Mouse (Mus musculus): ENCODE data around the gene Gm3173.
"Not testable (repeated sequence)": the region's sequence is repeated elsewhere in the genome, so short reads cannot be mapped to it uniquely, and the experiment has no call there.

Gm3173 gene

GRCm38 (mm10) chr14:4430692-4431091 is at the start of gene Gm3173:
Gm3173 (plus strand) TSS chr14:4430992.
- DNase-seq (ENCODE audit: low spot score in 2 of 2) = not testable (repeated sequence)

GRCm38 (mm10) chr14:4385606-4386005 is 45.2 kb upstream of the Gm3173 start:
- not testable (repeated sequence) for DNase-seq (ENCODE audit: low spot score in 2 of 2)

- not testable (repeated sequence) for DNase-seq (ENCODE audit: low spot score in 2 of 2)
These were observed 37.8 kb upstream of the Gm3173 start for GRCm38 (mm10) chr14:4392841-4393530.

- not testable (repeated sequence) for DNase-seq (ENCODE audit: low spot score in 2 of 2)
These were observed 33.6 kb upstream of the Gm3173 start, which contains the start of gene Gm3159 for GRCm38 (mm10) chr14:4397226-4397625. Gm3159 (plus strand) TSS chr14:4397526.

- not testable (repeated sequence) for DNase-seq (ENCODE audit: low spot score in 2 of 2)
These were observed 32.2 kb upstream of the Gm3173 start for GRCm38 (mm10) chr14:4398624-4399023.

- DNase-seq (ENCODE audit: low spot score in 2 of 2) = not testable (repeated sequence)
These were observed 30.5 kb upstream of the Gm3173 start for GRCm38 (mm10) chr14:4400115-4400789.

- DNase-seq (ENCODE audit: low spot score in 2 of 2) = not testable (repeated sequence)
These were observed 29.5 kb upstream of the Gm3173 start for GRCm38 (mm10) chr14:4401245-4401644.

GRCm38 (mm10) chr14:4403840-4404239 is 27.0 kb upstream of the Gm3173 start:
- DNase-seq (ENCODE audit: low spot score in 2 of 2) = not testable (repeated sequence)

GRCm38 (mm10) chr14:4409939-4410338 is 20.9 kb upstream of the Gm3173 start:
- DNase-seq (ENCODE audit: low spot score in 2 of 2) = not testable (repeated sequence)

- peak in 1 of 2 experiments; percentile 52 for DNase-seq (ENCODE audit: low spot score in 2 of 2)
These were observed 15.6 kb upstream of the Gm3173 start, which contains the start of gene Gm3164 for GRCm38 (mm10) chr14:4414965-4415835. Gm3164 (plus strand) TSS chr14:4415448.

GRCm38 (mm10) chr14:4481445-4481844 is 50.7 kb downstream of the Gm3173 start, which contains the start of gene Gm3182:
Gm3182 (plus strand) TSS chr14:4481745.
- not testable (repeated sequence) for DNase-seq (ENCODE audit: low spot score in 2 of 2)

GRCm38 (mm10) chr14:4499425-4499824 is 68.6 kb downstream of the Gm3173 start:
- DNase-seq (ENCODE audit: low spot score in 2 of 2) = not testable (repeated sequence)

- DNase-seq (ENCODE audit: low spot score in 2 of 2) = not testable (repeated sequence)
These were observed 124.3 kb downstream of the Gm3173 start, which contains the start of gene Gm3047 for GRCm38 (mm10) chr14:4555105-4555504. Gm3047 (plus strand) TSS chr14:4555405.
